Mouse (Mus musculus) ES-Bruce4 (cell line): ENCODE results near the gene Fgfr2.

Experiments
- CTCF ChIP-seq: IDR thresholded peaks from one replicate; pipeline ENCODE4 v1.8.1; 2011; ENCODE audit warnings: low read depth, low read length
- EP300 ChIP-seq: IDR thresholded peaks from 2 replicates; pipeline ENCODE4 v1.6.1; 2011; ENCODE audit warnings: low read depth, low read length; ENCODE audit not compliant: insufficient read depth
- POLR2A ChIP-seq: IDR thresholded peaks from one replicate; pipeline ENCODE4 v1.8.1; 2011; ENCODE audit warnings: low read length; ENCODE audit not compliant: insufficient read depth

GRCm38 (mm10) chr7:130653036-130653555 lies 2470.1 kb downstream of the Fgfr2 start:
- TF ChIP-seq CTCF, result no peak
- TF ChIP-seq POLR2A, result no peak
- no peak for TF ChIP-seq EP300
